Mouse (Mus musculus) midbrain, embryonic 15.5 days (tissue): ENCODE data around the gene Pik3ca. TPM values are rescaled to one million over a fixed set of nuclear protein-coding genes. Genes with fewer than 3 reads are reported as not detected.

ENCODE experiments used
- ATAC-seq: fragments of 200-750 bp; cut with Nextera tagmentation; replicated peaks from 2 replicates; pipeline ENCODE4 v1.8.0; 2017; ENCODE audit warnings: moderate TSS enrichment
- H3K27ac ChIP-seq: fragments of 300-500 bp; sonication (generic); 2 replicates; pipeline ENCODE4 v1.5.1; 2015; ENCODE audit warnings: mild to moderate bottlenecking, inconsistent platforms
- H3K27me3 ChIP-seq: fragments of 300-500 bp; sonication (generic); replicated peaks from 2 replicates; pipeline ENCODE4 v1.6.1; 2015; ENCODE audit warnings: inconsistent platforms
- H3K36me3 ChIP-seq: fragments of 300-500 bp; sonication (generic); replicated peaks from 2 replicates; pipeline ENCODE4 v1.6.1; 2015; ENCODE audit warnings: inconsistent platforms
- H3K4me1 ChIP-seq: fragments of 300-500 bp; sonication (generic); 2 replicates; pipeline ENCODE4 v1.6.1; 2015; ENCODE audit warnings: inconsistent platforms
- H3K4me2 ChIP-seq: fragments of 300-500 bp; sonication (generic); 2 replicates; pipeline ENCODE4 v1.6.1; 2015; ENCODE audit warnings: inconsistent platforms, mild to moderate bottlenecking, moderate library complexity
- H3K4me3 ChIP-seq: fragments of 300-500 bp; sonication (generic); 2 replicates; pipeline ENCODE4 v1.5.1; 2015; ENCODE audit warnings: mild to moderate bottlenecking, inconsistent platforms
- H3K9ac ChIP-seq: fragments of 300-500 bp; sonication (generic); 2 replicates; pipeline ENCODE4 v1.6.1; 2015; ENCODE audit warnings: mild to moderate bottlenecking, inconsistent platforms
- H3K9me3 ChIP-seq: fragments of 300-500 bp; sonication (generic); 2 replicates; pipeline ENCODE4 v1.6.1; 2016; ENCODE audit warnings: inconsistent platforms
- WGBS: fragments of 180-500 bp; shearing (Covaris S2); methylation state at CpG from one replicate; pipeline ENCODE4 v1.1.7; 2015; ENCODE audit warnings: mixed read lengths; 5-methylcytosine and 5-hydroxymethylcytosine counted together
- polyA plus RNA-seq: library from polyadenylated mRNA; unstranded; fragments of >200 nt; fragmentation: Nextera tagmentation; extraction: Ambion mirVana; gene quantifications from 2 replicates; pipeline ENCODE4 v1.2.1, GENCODE M21; 2015

Pik3ca gene
- polyA plus RNA-seq, 1 experiment from 2014 or later: 13.6 TPM

DNA sequence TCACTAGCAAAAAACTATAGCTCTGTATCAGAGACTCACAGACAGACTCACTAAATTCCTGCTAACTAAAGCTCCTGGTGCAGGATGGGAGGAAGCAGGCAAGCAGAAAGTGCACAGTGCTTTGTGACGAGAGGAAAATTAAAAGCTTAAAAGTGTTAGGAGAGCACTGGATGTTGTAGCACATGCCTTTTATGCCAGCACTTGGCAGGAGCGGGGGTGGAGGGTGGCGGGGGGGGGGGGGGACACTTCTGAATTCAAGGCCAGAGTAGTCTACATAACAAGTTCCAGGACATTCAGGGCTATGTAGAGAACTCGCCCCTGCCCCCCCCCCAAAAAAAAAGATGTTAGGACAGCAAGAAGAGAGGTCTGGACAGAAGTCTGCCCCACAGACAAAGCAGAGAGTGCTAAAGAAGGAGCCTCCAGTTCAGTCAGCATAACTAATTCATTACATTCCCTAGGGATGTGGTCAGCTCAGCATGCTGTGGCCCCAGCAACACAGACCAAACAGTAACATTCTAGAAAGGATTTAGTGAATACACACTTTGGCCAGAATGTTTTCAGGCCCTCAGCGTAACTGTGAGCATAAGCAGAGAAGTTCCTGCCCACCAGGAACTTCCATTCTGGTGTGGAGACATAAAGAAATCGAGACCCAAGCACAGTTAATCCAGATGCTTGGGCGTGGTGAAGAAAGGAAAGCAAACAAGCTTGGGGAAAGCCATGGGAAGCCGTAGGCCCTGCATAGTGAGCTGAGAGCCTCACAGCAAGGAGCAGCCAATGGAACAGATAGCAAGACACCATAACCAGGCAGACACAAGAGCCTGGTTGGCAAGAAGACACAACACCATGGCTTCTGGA is 98.6 kb downstream of the Pik3ca start:
- no peaks in the 10 kb centered on the region; the same call in 1 of the 2 replicates for H3K4me1 ChIP-seq
- WGBS: 26% methylated on average over 8 of the region's 8 CpGs
- ATAC-seq: no peak

DNA sequence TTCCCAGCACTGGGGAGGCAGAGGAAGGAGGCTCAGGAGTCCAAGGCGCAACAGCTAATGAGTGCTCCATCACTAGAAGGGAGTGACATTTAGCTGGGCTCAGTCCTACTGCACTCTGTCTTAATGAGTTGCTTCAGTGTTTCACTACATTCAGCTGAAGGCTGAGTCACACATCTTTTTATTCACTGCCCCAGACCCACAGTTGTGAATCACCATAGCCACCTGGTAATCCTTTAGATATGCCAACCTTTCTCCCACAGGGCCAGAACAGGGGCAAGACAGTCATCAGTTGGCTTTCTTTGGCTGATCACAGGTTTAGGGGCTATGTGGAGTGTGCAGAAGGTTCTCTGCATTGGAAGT is 99.2 kb downstream of the Pik3ca start:
- Histone ChIP-seq H3K27ac (no peak overlapping the region), H3K36me3 (no peaks in the 10 kb centered on the region), H3K4me3 (no peak overlapping the region), H3K4me1 (no peaks in the 10 kb centered on the region; the same call in 1 of the 2 replicates), H3K9ac (no peak overlapping the region), H3K4me2 (no peak overlapping the region), H3K9me3 (no peaks in the 10 kb centered on the region), H3K27me3 (no peaks in the 10 kb centered on the region)
- ATAC-seq: no peak
- 100% methylated on average over 1 of the region's 1 CpGs for WGBS

More for the DNA sequence above, 98.6 kb downstream of the Pik3ca start:
- Histone ChIP-seq H3K9me3 (no peaks in the 10 kb centered on the region), H3K27me3 (no peaks in the 10 kb centered on the region), H3K27ac (no peak overlapping the region), H3K36me3 (no peaks in the 10 kb centered on the region), H3K9ac (no peak overlapping the region), H3K4me3 (no peak overlapping the region), H3K4me2 (no peak overlapping the region)

DNA sequence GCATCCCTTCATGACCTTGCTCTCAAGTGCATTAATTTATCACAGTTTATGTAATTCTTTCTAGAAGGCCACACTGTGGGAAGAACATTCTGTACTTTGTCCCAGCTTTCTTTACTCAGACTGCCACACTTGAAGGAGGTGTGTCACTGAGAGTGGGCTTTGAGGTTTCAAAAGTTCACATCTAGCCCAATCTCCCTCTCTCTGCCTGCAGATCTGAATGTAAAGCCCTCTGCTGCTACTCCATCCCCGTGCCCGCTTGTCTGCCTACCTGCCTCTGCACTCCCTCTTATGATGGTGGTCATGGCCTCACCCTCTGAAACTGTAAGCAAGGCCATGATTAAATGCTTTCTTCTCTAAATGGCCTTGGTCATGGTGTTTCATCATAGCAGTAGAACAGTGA is 102.9 kb downstream of the Pik3ca start:
- 91% methylated on average over 2 of the region's 2 CpGs for WGBS
- Histone ChIP-seq H3K4me1 (no peaks in the 10 kb centered on the region; the same call in 1 of the 2 replicates), H3K9me3 (no peaks in the 10 kb centered on the region), H3K36me3 (no peaks in the 10 kb centered on the region), H3K27ac (no peak overlapping the region), H3K4me2 (no peak overlapping the region), H3K27me3 (no peaks in the 10 kb centered on the region), H3K9ac (no peak overlapping the region), H3K4me3 (no peak overlapping the region)
- no peak for ATAC-seq

DNA sequence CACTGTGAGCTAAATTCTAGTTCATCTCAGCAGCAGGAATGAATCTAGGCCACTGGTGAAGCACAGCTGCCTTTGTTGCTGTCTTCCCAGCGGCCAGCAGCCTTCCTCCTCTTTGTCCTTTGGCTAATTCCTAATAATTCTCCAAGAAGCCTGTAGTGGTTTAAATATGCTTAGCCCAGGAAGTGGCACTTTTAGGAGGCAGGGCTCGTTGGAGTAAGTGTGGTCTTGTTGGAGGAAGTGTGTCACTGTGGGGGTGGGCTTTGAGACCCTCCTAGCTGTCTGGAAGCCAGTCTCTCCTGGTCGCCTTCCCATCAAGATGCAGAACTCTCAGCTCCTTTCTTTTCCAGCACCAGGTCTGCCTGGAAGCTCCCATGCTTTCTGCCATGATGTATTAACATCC is 108.4 kb downstream of the Pik3ca start:
- no peak overlapping the region for H3K4me3 ChIP-seq
- H3K9ac ChIP-seq: no peak overlapping the region
- H3K27me3 ChIP-seq: no peaks in the 10 kb centered on the region
- H3K36me3 ChIP-seq: no peaks in the 10 kb centered on the region
- no peak overlapping the region for H3K27ac ChIP-seq
- no peak for ATAC-seq
- 67% methylated on average over 3 of the region's 3 CpGs for WGBS
- H3K4me2 ChIP-seq: no peak overlapping the region
- peaks cover 14% of the 10 kb centered on the region for H3K4me1 ChIP-seq
- no peaks in the 10 kb centered on the region for H3K9me3 ChIP-seq

GRCm38 (mm10) chr3:32506366-32507225 is 109.1 kb downstream of the Pik3ca start:
- Histone ChIP-seq H3K27me3 (no peaks in the 10 kb centered on the region), H3K4me3 (no peak overlapping the region), H3K4me2 (no peak overlapping the region), H3K36me3 (no peaks in the 10 kb centered on the region), H3K9me3 (no peaks in the 10 kb centered on the region), H3K9ac (no peak overlapping the region), H3K4me1 (peaks cover 21% of the 10 kb centered on the region), H3K27ac (no peak overlapping the region)
- no peak for ATAC-seq
- 59% methylated on average over 11 of the region's 11 CpGs for WGBS

DNA sequence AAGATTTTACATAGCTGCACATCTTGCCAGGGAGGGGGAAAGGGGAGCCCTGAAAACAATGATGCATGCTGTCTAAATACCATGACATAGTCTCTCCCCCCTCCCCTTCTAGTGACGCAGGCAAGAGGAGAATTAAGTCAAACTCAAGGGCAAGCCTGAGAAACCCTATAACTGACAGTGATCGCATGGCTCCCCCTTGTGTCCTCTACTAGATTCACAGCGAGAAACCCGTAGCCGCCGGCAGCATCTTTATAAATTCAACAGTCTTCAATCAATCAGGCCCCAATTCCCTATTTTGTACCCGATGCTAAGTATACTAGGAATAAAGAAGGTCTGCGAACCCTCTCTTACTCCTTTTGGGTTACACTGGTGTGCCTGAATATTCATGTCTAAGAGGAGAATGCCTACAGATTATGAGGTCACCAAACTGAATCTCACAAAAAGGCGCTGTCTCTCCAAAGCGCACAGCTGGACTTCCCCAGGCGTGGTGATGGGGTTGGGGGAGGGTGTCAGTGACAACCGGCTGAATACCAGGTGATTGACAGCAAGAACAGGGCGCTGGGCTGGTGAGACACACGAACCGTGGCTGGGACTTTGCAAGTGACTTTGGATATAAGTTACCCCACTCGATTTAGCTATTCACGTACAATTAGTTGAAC is 111.3 kb downstream of the Pik3ca start:
- Histone ChIP-seq H3K9ac (0 out of 2 replicates have a peak overlapping the region, but pooled peaks have one; percentile 6), H3K9me3 (no peaks in the 10 kb centered on the region), H3K27me3 (no peaks in the 10 kb centered on the region), H3K4me2 (peak overlapping the region; percentile 69), H3K4me3 (peak overlapping the region; percentile 20), H3K4me1 (peaks cover 39% of the 10 kb centered on the region), H3K36me3 (no peaks in the 10 kb centered on the region), H3K27ac (no peak overlapping the region)
- WGBS: 2% methylated on average over 17 of the region's 17 CpGs
- peak; percentile 32 for ATAC-seq

DNA sequence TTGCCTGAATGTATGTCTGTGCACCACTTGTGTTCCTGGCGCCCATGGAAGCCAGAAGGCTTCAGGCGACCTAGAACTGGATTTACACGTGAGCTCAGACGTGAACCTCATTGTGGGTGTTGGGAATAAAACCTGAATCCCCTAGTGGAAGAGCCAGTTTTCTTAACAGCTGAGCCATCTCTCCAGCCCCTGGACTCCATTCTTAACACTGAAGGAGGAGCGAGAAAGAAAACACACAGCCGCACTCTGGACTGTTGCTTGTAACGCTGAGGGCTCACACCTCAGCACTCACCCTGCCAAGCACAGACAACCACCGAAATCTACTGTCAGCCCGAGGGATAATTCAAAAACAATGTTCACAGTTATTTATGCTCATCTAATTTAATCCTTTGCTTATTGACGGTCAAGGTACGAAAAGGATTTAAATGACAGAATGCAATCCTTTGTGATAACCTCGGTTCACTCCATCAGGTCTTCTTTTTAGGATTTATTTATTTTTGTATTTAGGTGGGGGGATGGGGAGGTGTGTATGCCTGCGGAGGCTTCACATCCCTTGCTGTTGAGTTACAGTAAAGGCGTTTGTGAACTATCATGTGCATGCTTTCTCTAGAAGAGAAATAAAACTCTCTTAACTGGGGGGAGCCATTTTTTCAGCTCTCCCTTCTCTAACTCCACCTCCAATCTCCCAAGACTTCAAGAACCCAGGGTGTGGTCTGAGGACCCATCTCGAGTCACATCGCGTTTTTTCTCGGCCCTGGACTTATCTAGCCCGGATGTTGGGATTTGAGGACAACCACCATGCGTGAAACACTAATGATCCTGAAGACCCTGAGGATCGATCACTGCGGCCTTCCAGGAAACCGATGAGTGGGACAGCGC is 112.3 kb downstream of the Pik3ca start, which contains the start of gene Zfp639:
Zfp639 (plus strand) TSS at position 764 of the 879 bp plus-strand sequence.
- Histone ChIP-seq H3K27ac (peak within 1 kb of the TSS; percentile 84), H3K4me2 (peak within 1 kb of the TSS; percentile 69), H3K4me3 (peak within 1 kb of the TSS; percentile 87), H3K4me1 (peaks cover 39% of the 10 kb centered on the region), H3K36me3 (no peaks in the 10 kb centered on the region), H3K9me3 (no peaks in the 10 kb centered on the region), H3K27me3 (no peaks in the 10 kb centered on the region), H3K9ac (peak within 1 kb of the TSS; percentile 91)
- WGBS: 6% methylated on average over 24 of the region's 24 CpGs
- ATAC-seq: peak; percentile 24

DNA sequence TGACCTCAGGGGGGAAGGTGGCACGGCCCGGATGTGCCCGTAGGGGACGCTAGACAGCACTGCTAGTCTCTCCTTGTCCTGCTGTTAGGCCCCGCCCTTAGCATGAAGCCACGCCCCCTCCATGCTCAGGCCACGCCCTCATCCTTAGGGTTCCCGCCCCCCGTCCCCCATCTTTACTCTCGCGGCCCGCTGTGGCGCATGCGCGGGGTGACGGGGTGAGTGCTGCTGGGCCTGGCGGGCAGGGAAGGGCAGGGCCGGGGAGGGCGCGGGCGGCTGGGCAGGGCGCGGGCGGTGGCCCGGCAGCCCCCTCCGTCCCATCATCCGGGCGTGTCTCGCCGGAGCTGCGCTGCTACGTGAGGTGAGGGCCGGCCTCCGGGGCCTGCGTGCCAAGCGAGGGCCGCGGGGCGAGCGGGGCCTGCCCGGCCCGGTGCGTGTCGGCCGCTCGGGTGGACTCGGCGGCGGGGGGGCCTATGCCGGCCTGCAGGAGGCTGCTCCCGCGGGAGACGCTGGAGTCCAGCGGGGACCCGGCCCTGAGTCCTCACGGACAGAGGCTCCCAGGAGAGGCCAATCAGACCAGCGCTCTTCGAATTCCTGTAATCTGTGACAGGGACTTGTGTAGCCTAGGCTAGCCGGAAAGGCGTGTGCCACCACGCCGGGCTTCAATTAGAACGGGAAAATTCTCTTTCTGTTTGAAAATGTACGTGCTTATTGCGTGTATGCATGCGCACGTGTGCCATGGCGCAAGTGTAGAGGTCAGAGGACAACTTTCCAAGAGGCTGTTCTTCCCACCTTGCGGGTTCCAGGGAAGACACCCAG is 113.1 kb downstream of the Pik3ca start:
- peak; percentile 89 for ATAC-seq
- H3K4me3 ChIP-seq: peak overlapping the region; percentile 87
- peak overlapping the region; percentile 84 for H3K27ac ChIP-seq
- H3K36me3 ChIP-seq: no peaks in the 10 kb centered on the region
- peak overlapping the region; percentile 69 for H3K4me2 ChIP-seq
- H3K4me1 ChIP-seq: peaks cover 39% of the 10 kb centered on the region
- H3K27me3 ChIP-seq: no peaks in the 10 kb centered on the region
- no peaks in the 10 kb centered on the region for H3K9me3 ChIP-seq
- whole genome bisulfite sequencing: under 1% methylated on average over 65 of the region's 69 CpGs
- H3K9ac ChIP-seq: peak overlapping the region; percentile 91

- H3K4me3 ChIP-seq: peak overlapping the region; percentile 87
- WGBS: 3% methylated on average over 13 of the region's 13 CpGs
Measured at GRCm38 (mm10) chr3:32511191-32511550, 113.7 kb downstream of the Pik3ca start.

DNA sequence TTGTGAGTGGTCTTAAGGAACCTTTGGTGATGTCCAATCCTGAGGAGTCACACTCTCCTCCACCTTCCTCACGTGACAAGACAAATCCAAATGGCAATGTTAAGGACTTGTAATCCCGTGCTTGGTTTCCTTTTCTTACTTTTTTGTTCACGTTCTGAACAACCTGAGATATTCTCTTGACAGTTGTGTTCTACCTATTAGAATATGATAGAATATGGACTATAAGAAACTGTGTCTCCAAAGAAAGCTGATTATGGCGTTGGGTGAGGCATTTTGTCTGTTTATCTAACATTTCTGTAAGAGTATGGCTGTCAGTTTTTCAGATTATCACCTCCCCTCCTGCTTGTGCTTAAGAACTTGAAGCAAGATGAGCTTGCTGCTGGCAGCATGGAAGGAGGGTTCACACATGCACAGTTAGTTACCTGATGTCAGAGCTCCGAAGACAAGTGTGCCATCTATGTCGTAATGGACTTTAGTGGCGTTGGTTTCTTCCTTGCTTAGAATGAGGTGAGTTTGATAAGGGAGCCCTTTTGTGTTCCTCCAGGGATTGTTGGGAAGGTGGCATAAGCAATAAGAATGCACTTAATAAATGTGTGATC is 115.3 kb downstream of the Pik3ca start:
- no peak overlapping the region for H3K27ac ChIP-seq
- no peaks in the 10 kb centered on the region for H3K9me3 ChIP-seq
- H3K4me2 ChIP-seq: no peak overlapping the region
- H3K9ac ChIP-seq: no peak overlapping the region
- H3K4me3 ChIP-seq: no peak overlapping the region
- 92% methylated on average over 7 of the region's 7 CpGs for WGBS
- H3K27me3 ChIP-seq: no peaks in the 10 kb centered on the region
- peaks cover 39% of the 10 kb centered on the region for H3K4me1 ChIP-seq
- peaks cover 8% of the 10 kb centered on the region; the same call in 1 of the 2 replicates for H3K36me3 ChIP-seq
- ATAC-seq: no peak

More at GRCm38 (mm10) chr3:32511191-32511550, 113.7 kb downstream of the Pik3ca start:
- no peaks in the 10 kb centered on the region for H3K9me3 ChIP-seq
- no peaks in the 10 kb centered on the region for H3K36me3 ChIP-seq
- peak overlapping the region; percentile 69 for H3K4me2 ChIP-seq
- H3K9ac ChIP-seq: peak overlapping the region; percentile 91
- H3K4me1 ChIP-seq: peaks cover 39% of the 10 kb centered on the region
- no peaks in the 10 kb centered on the region for H3K27me3 ChIP-seq
- ATAC-seq: no peak
- H3K27ac ChIP-seq: peak overlapping the region; percentile 84
